ENCODE assay signal across 8 mouse cellular contexts in genomic region chr19:53902739-53903487, GRCm38 (mm10). TPM values are rescaled to one million over a fixed set of nuclear protein-coding genes. Genes with fewer than 3 reads are reported as not detected.
A peak's percentile ranks its signal among the peaks of the same experiment; 100 is the strongest.
DNase-seq lines count a peak whose midpoint lies in the region; ATAC-seq and TF ChIP-seq lines count a peak whose summit lies in the region.

No protein-coding gene starts in this region.

- peak; percentile 98 for ATAC-seq in heart, embryonic 15.5 days (replicated peaks; ENCODE audit: insufficient number of reproducible peaks, insufficient read depth, low FRiP score, low read depth)
- ATAC-seq in liver, embryonic 14.5 days (ENCODE audit: insufficient read depth) = peak; percentile 95
- peak; percentile 99 for ATAC-seq in neural tube, embryonic 11.5 days (ENCODE audit: insufficient read depth, low FRiP score, low TSS enrichment)
- peak; percentile 98 for ATAC-seq in stomach, postnatal 0 days (ENCODE audit: low FRiP score, low TSS enrichment)

- H3K27ac ChIP-seq in brown adipose tissue, adult 24 weeks (replicated peaks; ENCODE audit: low read depth, low read length) = peak overlapping the region; percentile 92
- peak overlapping the region; percentile 86 for H3K27ac ChIP-seq in heart, embryonic 15.5 days
- H3K27ac ChIP-seq in liver, embryonic 14.5 days = peak overlapping the region; percentile 93
- H3K27ac ChIP-seq in neural tube, embryonic 11.5 days (ENCODE audit: low read depth, low read length) = peak overlapping the region; percentile 74
- peak overlapping the region; percentile 98 for H3K27ac ChIP-seq in stomach, postnatal 0 days (replicated peaks)

- peak overlapping the region; percentile 100 for H3K4me3 ChIP-seq in brown adipose tissue, adult 24 weeks (ENCODE audit: insufficient read depth, low read depth, low read length)
- H3K4me3 ChIP-seq in heart, embryonic 15.5 days = peak overlapping the region; percentile 81
- H3K4me3 ChIP-seq in liver, embryonic 14.5 days (ENCODE audit: insufficient read depth in 1 of 2, low read depth in 2 of 2, low read length in 2 of 2) = peak overlapping the region; percentile 87 to 98
- H3K4me3 ChIP-seq in neural tube, embryonic 11.5 days (ENCODE audit: low read depth, low read length) = peak overlapping the region; percentile 95
- peak overlapping the region; percentile 93 for H3K4me3 ChIP-seq in stomach, postnatal 0 days (ENCODE audit: low read depth, low read length)

- H3K27me3 ChIP-seq in heart, embryonic 15.5 days = no peaks in the 10 kb centered on the region
- H3K27me3 ChIP-seq in liver, embryonic 14.5 days (ENCODE audit: control insufficient read depth, insufficient read depth, low read length) = no peaks in the 10 kb centered on the region
- no peaks in the 10 kb centered on the region for H3K27me3 ChIP-seq in neural tube, embryonic 11.5 days (ENCODE audit: control insufficient read depth, insufficient read depth, low read length)
- no peaks in the 10 kb centered on the region for H3K27me3 ChIP-seq in stomach, postnatal 0 days (ENCODE audit: control insufficient read depth, insufficient read depth, low read length)

- peak; percentile 8; the same call in 1 of the 2 replicates for TF ChIP-seq CTCF in liver, embryonic 14.5 days (IDR thresholded peaks at IDR 0.05; ENCODE audit: low read depth)
- TF ChIP-seq CTCF in stomach, postnatal 0 days (IDR thresholded peaks at IDR 0.05; ENCODE audit: low read depth) = no peak

- no peaks in the 10 kb centered on the region for H3K9me3 ChIP-seq in heart, embryonic 15.5 days (replicated peaks)
- H3K9me3 ChIP-seq in liver, embryonic 14.5 days (ENCODE audit: control insufficient read depth, low read length) = no peaks in the 10 kb centered on the region
- no peaks in the 10 kb centered on the region for H3K9me3 ChIP-seq in neural tube, embryonic 11.5 days (ENCODE audit: control insufficient read depth, low read length)
- no peaks in the 10 kb centered on the region for H3K9me3 ChIP-seq in stomach, postnatal 0 days (ENCODE audit: control insufficient read depth, low read length)

- DNase-seq in CD4-positive, CD25-positive, alpha-beta regulatory T cell, adult 2 months (ENCODE audit: low read depth, low spot score) = peak; percentile 99
- DNase-seq in fibroblast of lung, adult 2 months (ENCODE audit: low read depth) = peak; percentile 78
- DNase-seq in kidney, postnatal 25 days = peak; percentile 96 to 99
- peak; percentile 94 to 96 (median 94) for DNase-seq in liver, embryonic 14.5 days (ENCODE audit: low read depth in 3 of 3, low spot score in 3 of 3)
- DNase-seq in neural tube, embryonic 11.5 days (ENCODE audit: low spot score) = peak; percentile 98
- peak; percentile 99 for DNase-seq in stomach, postnatal 0 days (ENCODE audit: low spot score)

- H3K4me2 ChIP-seq in heart, embryonic 15.5 days = peak overlapping the region; percentile 67
- H3K4me2 ChIP-seq in liver, embryonic 14.5 days (ENCODE audit: low read depth) = peak overlapping the region; percentile 98
- H3K4me2 ChIP-seq in neural tube, embryonic 11.5 days (ENCODE audit: low read depth) = peak overlapping the region; percentile 81
- H3K4me2 ChIP-seq in stomach, postnatal 0 days (replicated peaks; ENCODE audit: low read depth) = peak overlapping the region; percentile 69

- H3K36me3 ChIP-seq in heart, embryonic 15.5 days = no peaks in the 10 kb centered on the region
- H3K36me3 ChIP-seq in liver, embryonic 14.5 days (replicated peaks; ENCODE audit: control insufficient read depth, insufficient read depth, low read depth) = no peaks in the 10 kb centered on the region
- H3K36me3 ChIP-seq in neural tube, embryonic 11.5 days (ENCODE audit: control insufficient read depth, insufficient read depth, low read length) = no peaks in the 10 kb centered on the region
- no peaks in the 10 kb centered on the region for H3K36me3 ChIP-seq in stomach, postnatal 0 days (ENCODE audit: control insufficient read depth, insufficient read depth, low read length)

- TF ChIP-seq EP300 in liver, embryonic 14.5 days (IDR thresholded peaks at IDR 0.05; ENCODE audit: low read depth) = no peak
- peak; percentile 67 for TF ChIP-seq EP300 in stomach, postnatal 0 days (optimal IDR thresholded peaks at IDR 0.05)

- peak overlapping the region; percentile 84 for H3K9ac ChIP-seq in heart, embryonic 15.5 days
- H3K9ac ChIP-seq in liver, embryonic 14.5 days (replicated peaks) = peak overlapping the region; percentile 94
- peak overlapping the region; percentile 86 for H3K9ac ChIP-seq in neural tube, embryonic 11.5 days (ENCODE audit: low read length)
- H3K9ac ChIP-seq in stomach, postnatal 0 days (ENCODE audit: low read length) = peak overlapping the region; percentile 89

- under 1% methylated on average over 61 of the region's 61 CpGs for WGBS in heart, embryonic 15.5 days
- WGBS in liver, embryonic 14.5 days (ENCODE audit: insufficient replicate concordance) = under 1% methylated on average over 60 of the region's 61 CpGs
- under 1% methylated on average over 52 of the region's 61 CpGs for WGBS in neural tube, embryonic 11.5 days
- WGBS in stomach, postnatal 0 days = under 1% methylated on average over 58 of the region's 61 CpGs

- H3K4me1 ChIP-seq in brown adipose tissue, adult 24 weeks (ENCODE audit: control insufficient read depth, insufficient read depth, insufficient read length, low read length) = peaks cover 9% of the 10 kb centered on the region; the same call in 1 of the 2 replicates
- peaks cover 33% of the 10 kb centered on the region for H3K4me1 ChIP-seq in heart, embryonic 15.5 days (replicated peaks)
- H3K4me1 ChIP-seq in liver, embryonic 14.5 days (replicated peaks; ENCODE audit: control insufficient read depth in 2 of 2, insufficient read depth in 2 of 2, low read length in 1 of 2) = peaks cover 22 to 30% of the 10 kb centered on the region in 2 experiments
- no peaks in the 10 kb centered on the region for H3K4me1 ChIP-seq in neural tube, embryonic 11.5 days (ENCODE audit: control insufficient read depth, insufficient read depth, low read length)
- peaks cover 2% of the 10 kb centered on the region; the same call in 1 of the 2 replicates for H3K4me1 ChIP-seq in stomach, postnatal 0 days (replicated peaks; ENCODE audit: control insufficient read depth, insufficient read depth)

RNA-seq across cellular contexts. Expression of gene Pdcd4, which starts 10.9 kb away (rescaled TPM):
- polyA plus RNA-seq in brown adipose tissue, adult 24 weeks (2012; ENCODE audit: insufficient read depth, insufficient read length, missing spikeins) = 32.7 and 33.8 TPM in 2 replicates
- polyA plus RNA-seq in heart, embryonic 15.5 days (2015; fragmentation: Nextera tagmentation; extraction: Ambion mirVana) = 35.9 and 38.2 TPM in 2 replicates
- 3.0 and 6.6 TPM in 2 replicates for polyA plus RNA-seq in liver, embryonic 14.5 days (2012; rRNA removed)
- 16.2 and 16.6 TPM in 2 replicates for polyA plus RNA-seq in liver, embryonic 14.5 days (2014; fragmentation: Nextera tagmentation; extraction: Ambion mirVana)
- 62.0 and 63.6 TPM in 2 replicates for polyA plus RNA-seq in neural tube, embryonic 11.5 days (2014; fragmentation: Nextera tagmentation; extraction: Ambion mirVana)
- 204 and 217 TPM in 2 replicates for polyA plus RNA-seq in stomach, postnatal 0 days (2015; fragmentation: Nextera tagmentation; extraction: Ambion mirVana)

RNA-seq across cellular contexts. Expression of gene Shoc2, which starts 41.2 kb away (rescaled TPM):
- polyA plus RNA-seq in brown adipose tissue, adult 24 weeks (2012; ENCODE audit: insufficient read depth, insufficient read length, missing spikeins) = 24.7 and 35.9 TPM in 2 replicates
- polyA plus RNA-seq in heart, embryonic 15.5 days (2015; fragmentation: Nextera tagmentation; extraction: Ambion mirVana) = 29.8 and 34.6 TPM in 2 replicates
- 9.7 and 9.8 TPM in 2 replicates for polyA plus RNA-seq in liver, embryonic 14.5 days (2012; rRNA removed)
- 18.9 and 21.1 TPM in 2 replicates for polyA plus RNA-seq in liver, embryonic 14.5 days (2014; fragmentation: Nextera tagmentation; extraction: Ambion mirVana)
- 75.9 and 79.4 TPM in 2 replicates for polyA plus RNA-seq in neural tube, embryonic 11.5 days (2014; fragmentation: Nextera tagmentation; extraction: Ambion mirVana)
- 31.7 and 33.9 TPM in 2 replicates for polyA plus RNA-seq in stomach, postnatal 0 days (2015; fragmentation: Nextera tagmentation; extraction: Ambion mirVana)

RNA-seq across cellular contexts. Expression of gene Bbip1, which starts 41.5 kb away (rescaled TPM):
- 61.0 and 70.1 TPM in 2 replicates for polyA plus RNA-seq in brown adipose tissue, adult 24 weeks (2012; ENCODE audit: insufficient read depth, insufficient read length, missing spikeins)
- polyA plus RNA-seq in heart, embryonic 15.5 days (2015; fragmentation: Nextera tagmentation; extraction: Ambion mirVana) = 46.7 and 62.8 TPM in 2 replicates
- polyA plus RNA-seq in liver, embryonic 14.5 days (2012; rRNA removed) = 14.3 and 26.6 TPM in 2 replicates
- 55.2 and 61.2 TPM in 2 replicates for polyA plus RNA-seq in liver, embryonic 14.5 days (2014; fragmentation: Nextera tagmentation; extraction: Ambion mirVana)
- 123 and 126 TPM in 2 replicates for polyA plus RNA-seq in neural tube, embryonic 11.5 days (2014; fragmentation: Nextera tagmentation; extraction: Ambion mirVana)
- 48.7 and 52.8 TPM in 2 replicates for polyA plus RNA-seq in stomach, postnatal 0 days (2015; fragmentation: Nextera tagmentation; extraction: Ambion mirVana)

Comparison
In these comparisons a context has a peak if more than half of its experiments do, and no peak if none do; other contexts are left out.
1. Peak in every context shown above with its lines: DNase-seq, ATAC-seq, H3K4me3 ChIP-seq and H3K27ac ChIP-seq.